Mouse (Mus musculus): ENCODE measurements around the gene Myh7. TPM values are rescaled to one million over a fixed set of nuclear protein-coding genes. Genes with fewer than 3 reads are reported as not detected.
A peak's percentile ranks its signal among the peaks of the same experiment; 100 is the strongest.

The Myh7 gene
- polyA plus RNA-seq, 1 experiment from 2014 or later = 0.83 TPM

DNA sequence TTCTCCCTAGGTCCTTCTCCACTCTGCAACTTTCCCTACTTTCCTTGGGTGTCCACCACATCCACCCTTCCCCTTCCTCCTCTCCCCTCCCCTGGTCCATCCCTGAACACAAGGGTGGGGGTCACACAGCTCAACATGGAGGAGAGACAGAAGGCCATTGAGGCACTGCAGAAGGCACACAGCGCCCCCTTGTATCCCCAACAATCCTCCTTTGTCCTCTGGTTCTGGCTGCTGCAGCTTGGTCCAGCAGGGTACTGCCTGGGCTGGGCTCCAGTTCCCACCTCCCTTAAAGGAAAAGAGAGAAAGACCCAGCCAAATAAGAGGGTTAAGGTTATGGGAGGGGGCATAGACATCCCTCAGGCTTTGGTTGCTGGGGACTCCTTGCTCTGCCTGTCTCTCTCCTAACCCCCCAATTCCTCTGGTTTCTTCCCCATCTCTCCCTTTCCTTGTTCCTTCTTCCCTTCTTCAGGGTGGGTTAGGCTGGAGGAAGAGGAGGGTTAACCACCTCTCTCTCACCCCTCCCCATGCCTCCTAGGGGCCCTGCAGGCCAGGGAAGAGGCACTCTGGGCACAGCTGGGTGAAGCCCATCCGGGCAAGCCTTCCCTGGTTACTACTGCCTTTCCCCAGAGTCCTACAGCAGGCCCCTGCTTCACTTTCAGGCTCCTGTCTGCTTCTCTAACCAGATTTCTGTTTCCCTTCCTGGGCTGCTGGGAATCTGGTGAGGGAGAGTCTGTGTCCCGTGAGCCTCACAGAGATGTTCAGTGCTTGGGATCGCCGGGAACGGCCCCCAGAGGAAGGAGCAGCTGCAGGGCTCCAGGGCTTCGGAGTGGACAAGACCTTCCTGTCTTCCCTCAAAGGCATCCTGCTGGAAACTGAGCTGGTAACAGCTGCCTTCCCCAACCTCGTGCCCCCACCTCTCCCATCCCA lies 58.3 kb downstream of the Myh7 start, which contains the start of gene Cmtm5:
Cmtm5 (plus strand) TSS at position 358 of the 927 bp plus-strand sequence.
- Histone ChIP-seq H3K4me2 (replicated peaks) (no peak within 1 kb of the TSS), H3K27ac (peak within 1 kb of the TSS; percentile 56), H3K4me1 (replicated peaks) (peaks cover 18% of the 10 kb centered on the region; the same call in 1 of the 2 replicates), H3K4me3 (replicated peaks) (no peak within 1 kb of the TSS), H3K9me3 (no peaks in the 10 kb centered on the region), H3K36me3 (no peaks in the 10 kb centered on the region), H3K27me3 (replicated peaks) (no peaks in the 10 kb centered on the region), H3K9ac (no peak within 1 kb of the TSS)
- ATAC-seq = no peak
- WGBS = 48% methylated on average over 8 of the region's 8 CpGs

DNA sequence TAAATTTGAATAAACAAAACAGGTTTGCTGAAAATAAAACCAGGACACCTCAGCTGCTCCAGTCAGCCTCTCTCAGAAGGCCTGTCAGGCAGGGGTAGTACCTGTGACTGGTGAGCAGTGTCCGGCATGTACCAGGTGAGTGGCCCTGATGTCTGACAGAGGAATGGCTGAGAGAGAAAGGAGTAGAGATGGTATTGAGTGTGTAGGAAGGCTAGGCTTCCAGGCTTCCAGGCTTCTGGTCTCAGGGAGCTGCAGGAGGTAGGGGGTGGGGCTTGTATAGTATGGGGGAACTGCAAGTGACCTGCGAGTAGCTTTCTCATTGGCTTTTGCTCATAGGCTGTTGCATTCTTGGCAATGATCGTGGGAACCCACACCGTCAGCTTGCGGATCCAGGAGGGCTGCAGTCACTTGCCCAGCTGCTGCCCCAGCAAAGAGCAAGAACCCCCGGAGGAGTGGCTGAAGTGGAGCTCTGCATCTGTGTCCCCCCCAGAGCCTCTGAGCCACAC lies 61.7 kb downstream of the Myh7 start, which contains the start of gene Il25:
Il25 (plus strand) TSS at position 51 of the 506 bp plus-strand sequence.
- Histone ChIP-seq H3K4me1 (replicated peaks) (peaks cover 20% of the 10 kb centered on the region), H3K27ac (no peak within 1 kb of the TSS), H3K27me3 (replicated peaks) (no peaks in the 10 kb centered on the region), H3K36me3 (no peaks in the 10 kb centered on the region), H3K9me3 (no peaks in the 10 kb centered on the region), H3K4me2 (replicated peaks) (no peak within 1 kb of the TSS), H3K4me3 (replicated peaks) (no peak within 1 kb of the TSS), H3K9ac (no peak within 1 kb of the TSS)
- ATAC-seq = peak; percentile 33; the same call in 1 of the 2 replicates
- 38% methylated on average over 6 of the region's 6 CpGs for WGBS

DNA sequence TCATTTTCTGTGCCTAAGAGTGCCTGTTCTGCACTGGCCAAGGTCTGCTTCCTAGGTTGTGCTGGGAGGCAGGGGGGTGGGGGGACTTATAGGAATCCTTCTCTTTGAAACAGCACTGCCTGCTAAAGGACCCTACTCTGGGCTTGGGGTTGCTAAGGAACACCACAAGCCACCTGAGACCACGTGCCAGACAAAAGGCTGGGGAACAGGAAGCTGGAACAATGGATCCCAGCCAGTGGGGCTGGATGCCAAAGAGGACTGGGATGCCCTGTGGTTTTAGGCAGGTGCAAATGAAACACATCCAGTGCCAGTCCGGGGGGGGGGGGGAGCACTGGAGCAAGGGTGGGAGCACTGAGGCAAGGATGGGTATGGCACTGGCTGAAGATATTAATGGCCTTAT lies 64.0 kb downstream of the Myh7 start:
- Histone ChIP-seq H3K4me1 (replicated peaks) (peaks cover 26% of the 10 kb centered on the region), H3K27ac (no peak overlapping the region), H3K36me3 (no peaks in the 10 kb centered on the region), H3K27me3 (replicated peaks) (peaks cover 15% of the 10 kb centered on the region; the same call in 1 of the 2 replicates), H3K4me3 (replicated peaks) (no peak overlapping the region), H3K4me2 (replicated peaks) (no peak overlapping the region), H3K9ac (no peak overlapping the region), H3K9me3 (no peaks in the 10 kb centered on the region)
- WGBS = 23% methylated on average over 2 of the region's 2 CpGs
- no peak for ATAC-seq

DNA sequence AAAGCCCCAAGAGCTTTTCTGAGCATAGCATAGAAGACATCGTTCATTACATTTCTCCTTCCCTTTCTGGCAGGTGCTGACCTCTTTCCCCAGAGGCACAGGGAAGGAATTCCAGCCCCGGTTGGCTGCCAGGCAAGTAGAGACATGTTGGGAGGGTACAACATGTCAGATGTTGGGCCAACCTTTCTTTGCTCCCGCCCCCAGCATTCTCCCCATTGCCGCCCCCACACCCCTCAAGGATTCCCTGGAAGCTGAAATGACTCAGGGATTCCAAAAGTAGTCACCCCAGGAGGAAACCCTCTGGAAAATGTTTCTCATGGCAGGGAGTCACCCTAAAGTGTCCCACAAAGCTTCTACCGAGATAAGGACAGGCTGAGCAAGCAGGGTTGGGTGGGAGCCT lies 64.6 kb downstream of the Myh7 start:
- Histone ChIP-seq H3K9ac (no peak overlapping the region), H3K36me3 (no peaks in the 10 kb centered on the region), H3K4me1 (replicated peaks) (peaks cover 28% of the 10 kb centered on the region), H3K27me3 (replicated peaks) (peaks cover 15% of the 10 kb centered on the region; the same call in 1 of the 2 replicates), H3K9me3 (no peaks in the 10 kb centered on the region), H3K27ac (no peak overlapping the region), H3K4me3 (replicated peaks) (no peak overlapping the region), H3K4me2 (replicated peaks) (no peak overlapping the region)
- 65% methylated on average over 5 of the region's 5 CpGs for WGBS
- no peak for ATAC-seq

DNA sequence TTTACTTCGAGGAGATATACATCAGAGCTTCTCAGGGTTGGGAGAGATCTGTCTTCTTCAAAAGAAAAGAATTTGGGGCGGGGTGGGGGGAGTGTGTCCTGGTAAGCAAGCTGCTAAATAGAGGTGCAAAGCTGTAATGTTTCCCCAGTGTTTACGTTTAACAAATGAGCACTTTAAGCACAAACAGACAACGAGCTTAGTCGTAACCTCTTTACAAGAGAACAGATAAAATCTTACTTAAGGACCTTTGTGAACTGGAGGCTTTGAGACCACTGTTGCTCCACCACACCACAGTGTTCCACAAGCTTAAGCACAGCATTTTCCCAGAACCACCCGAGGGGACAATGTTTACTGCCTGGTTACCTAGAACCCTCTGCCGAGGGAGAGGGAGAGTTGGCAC lies 67.1 kb downstream of the Myh7 start:
- Histone ChIP-seq H3K27me3 (replicated peaks) (peaks cover 15% of the 10 kb centered on the region; the same call in 1 of the 2 replicates), H3K9ac (peak overlapping the region; percentile 86)
- 21% methylated on average over 7 of the region's 7 CpGs for WGBS

DNA sequence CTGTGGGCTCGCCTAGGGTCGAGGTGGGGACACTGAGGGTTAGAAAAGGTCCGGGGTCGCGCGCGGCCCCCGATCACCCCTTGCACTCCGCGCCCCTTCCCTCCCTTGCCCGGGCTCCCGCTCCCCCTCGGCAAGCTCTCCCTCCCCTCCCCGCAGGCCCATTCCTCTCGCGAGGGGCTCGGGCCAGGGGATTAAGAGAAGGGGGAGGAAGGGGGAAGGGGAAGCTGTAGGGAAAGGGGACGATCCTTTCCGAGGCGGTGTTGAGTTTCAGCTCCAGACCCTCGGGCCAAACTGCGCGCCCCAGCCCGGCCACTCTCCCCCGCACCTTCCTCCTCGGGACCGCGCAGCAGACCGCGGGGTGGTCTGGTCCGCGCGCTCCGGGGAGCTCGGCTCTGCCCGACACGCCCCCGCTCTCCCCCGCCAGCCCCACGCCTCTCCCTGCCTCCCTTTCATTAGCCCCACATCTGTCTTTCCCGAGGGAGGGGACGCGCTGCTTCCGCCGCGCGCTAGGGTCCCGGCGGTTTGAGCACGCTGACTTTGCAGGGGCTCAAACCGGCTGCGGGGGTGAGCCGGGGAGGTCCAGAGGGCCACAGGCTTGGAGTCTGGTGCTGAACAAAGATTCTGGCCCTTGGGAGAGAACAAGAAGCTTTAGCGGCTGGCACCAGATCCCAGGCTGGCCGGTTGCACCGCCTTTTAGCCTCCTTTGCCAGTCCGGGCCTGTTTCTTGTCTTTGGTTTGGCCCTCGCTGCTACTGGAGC lies 67.8 kb downstream of the Myh7 start:
- Histone ChIP-seq H3K27me3 (replicated peaks) (peaks cover 15% of the 10 kb centered on the region; the same call in 1 of the 2 replicates), H3K36me3 (peaks cover 5% of the 10 kb centered on the region; the same call in 1 of the 2 replicates), H3K27ac (peak overlapping the region; percentile 99), H3K4me2 (replicated peaks) (peak overlapping the region; percentile 94), H3K9ac (peak overlapping the region; percentile 86), H3K4me3 (replicated peaks) (peak overlapping the region; percentile 58), H3K4me1 (replicated peaks) (peaks cover 25% of the 10 kb centered on the region), H3K9me3 (no peaks in the 10 kb centered on the region)
- peak; percentile 83 for ATAC-seq
- WGBS = 1% methylated on average over 56 of the region's 58 CpGs

More for the DNA sequence above, 67.1 kb downstream of the Myh7 start:
- ATAC-seq = no peak
- Histone ChIP-seq H3K4me2 (replicated peaks) (peak overlapping the region; percentile 94), H3K4me3 (replicated peaks) (peak overlapping the region; percentile 58), H3K27ac (peak overlapping the region; percentile 99), H3K4me1 (replicated peaks) (peaks cover 30% of the 10 kb centered on the region), H3K9me3 (no peaks in the 10 kb centered on the region), H3K36me3 (no peaks in the 10 kb centered on the region)

DNA sequence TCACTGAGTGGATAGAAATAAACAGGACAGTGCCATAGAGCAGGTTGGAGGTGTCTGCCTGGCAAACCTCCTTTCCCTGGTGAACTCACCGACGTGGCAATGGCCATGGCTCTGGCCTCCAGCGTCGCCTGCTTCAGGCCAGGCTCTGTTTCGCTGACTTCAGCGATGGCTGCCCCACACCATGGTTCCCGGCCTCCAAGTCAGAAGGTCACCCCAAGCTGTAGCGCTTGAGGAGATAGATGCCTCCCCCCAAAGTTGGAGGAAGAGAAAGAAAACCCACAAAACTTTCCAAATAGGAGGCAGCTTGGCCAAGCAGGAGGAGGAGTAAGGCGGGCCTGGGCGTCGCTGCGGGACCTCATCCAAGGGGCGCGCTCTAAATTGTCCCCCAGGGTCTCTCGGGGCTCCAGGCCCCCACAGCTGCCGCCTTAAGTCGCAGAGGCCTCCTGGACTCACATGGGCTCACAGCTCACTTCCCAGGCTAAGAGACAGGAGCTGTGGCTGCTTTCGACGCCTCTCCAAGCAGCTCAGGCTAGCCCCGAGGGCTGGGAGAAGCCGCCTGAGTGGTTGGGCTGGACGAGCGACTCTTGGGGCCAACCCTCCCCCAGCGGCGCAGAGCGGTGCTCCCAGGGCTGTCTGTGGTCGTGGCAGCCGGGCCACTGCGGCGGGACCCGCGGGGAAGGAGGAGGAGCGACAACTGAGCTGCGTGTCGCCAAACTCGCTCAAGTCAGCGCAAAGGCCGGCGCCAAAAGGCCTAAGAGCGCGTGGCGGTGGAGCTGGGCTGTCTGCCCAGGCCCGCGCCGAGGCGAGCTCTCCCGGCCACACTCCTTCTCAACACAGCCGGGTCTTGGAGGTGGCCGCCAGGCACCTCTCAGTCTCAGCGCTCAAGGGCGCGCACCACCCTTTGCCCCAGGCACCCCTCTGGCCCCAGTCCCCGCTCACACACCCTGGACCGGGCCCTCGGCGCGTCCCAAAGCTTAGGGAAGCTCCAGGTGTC lies 68.8 kb downstream of the Myh7 start, which contains the start of gene Efs:
Efs (minus strand) TSS at position 778 of the 994 bp plus-strand sequence.
- H3K9me3 ChIP-seq = no peaks in the 10 kb centered on the region
- 3% methylated on average over 57 of the region's 57 CpGs for WGBS

DNA sequence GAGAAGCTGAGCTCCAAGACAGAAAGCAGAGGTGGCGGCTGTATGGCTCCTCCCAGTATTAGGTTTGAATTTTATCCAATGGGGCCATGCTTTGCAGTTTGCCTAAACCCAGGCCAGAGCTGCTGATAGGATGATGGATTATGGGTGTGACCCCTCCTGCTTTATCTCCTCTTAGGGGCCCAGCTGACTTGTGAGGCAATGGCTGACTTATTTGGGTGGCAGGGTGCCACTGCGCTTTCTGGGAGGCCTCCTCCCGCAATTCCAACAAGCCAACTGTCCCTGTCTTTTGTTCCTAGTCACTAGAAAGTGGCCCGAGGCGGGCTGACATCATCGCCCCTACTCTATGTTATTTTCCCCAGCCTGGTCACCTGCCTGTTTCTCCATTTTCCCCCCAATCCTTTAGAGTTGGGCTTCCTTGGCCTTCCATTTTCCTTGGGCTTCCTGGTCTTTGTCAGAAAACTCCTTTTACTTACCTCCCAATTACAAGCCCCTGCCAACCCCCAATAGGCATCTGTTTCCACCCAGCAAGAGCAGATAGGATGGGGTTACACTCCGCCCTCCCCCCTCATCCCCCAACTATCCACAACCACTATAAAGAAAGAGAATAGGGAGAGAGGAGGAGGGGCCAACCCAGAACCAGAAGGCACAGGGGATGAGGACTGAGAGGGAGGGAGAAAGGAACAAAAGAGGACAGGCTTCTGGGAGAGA lies 69.6 kb downstream of the Myh7 start:
- Histone ChIP-seq H3K9ac (peak overlapping the region; percentile 86), H3K27ac (peak overlapping the region; percentile 99), H3K4me2 (replicated peaks) (peak overlapping the region; percentile 94), H3K27me3 (replicated peaks) (peaks cover 15% of the 10 kb centered on the region; the same call in 1 of the 2 replicates), H3K4me3 (replicated peaks) (peak overlapping the region; percentile 58), H3K4me1 (replicated peaks) (peaks cover 21% of the 10 kb centered on the region), H3K36me3 (peaks cover 5% of the 10 kb centered on the region; the same call in 1 of the 2 replicates), H3K9me3 (no peaks in the 10 kb centered on the region)
- WGBS = 20% methylated on average over 7 of the region's 7 CpGs
- ATAC-seq = peak; percentile 50

More for the DNA sequence above, 68.8 kb downstream of the Myh7 start, which contains the start of gene Efs:
- Histone ChIP-seq H3K4me3 (replicated peaks) (peak within 1 kb of the TSS; percentile 58), H3K27me3 (replicated peaks) (peaks cover 15% of the 10 kb centered on the region; the same call in 1 of the 2 replicates), H3K9ac (peak within 1 kb of the TSS; percentile 86), H3K4me1 (replicated peaks) (peaks cover 21% of the 10 kb centered on the region), H3K27ac (peak within 1 kb of the TSS; percentile 99), H3K36me3 (peaks cover 5% of the 10 kb centered on the region; the same call in 1 of the 2 replicates), H3K4me2 (replicated peaks) (peak within 1 kb of the TSS; percentile 94)
- ATAC-seq = peak; percentile 68

Data from intestine, embryonic 15.5 days (tissue).